Mouse (Mus musculus): Measurements from ENCODE around the gene Wfdc15b.

DNA sequence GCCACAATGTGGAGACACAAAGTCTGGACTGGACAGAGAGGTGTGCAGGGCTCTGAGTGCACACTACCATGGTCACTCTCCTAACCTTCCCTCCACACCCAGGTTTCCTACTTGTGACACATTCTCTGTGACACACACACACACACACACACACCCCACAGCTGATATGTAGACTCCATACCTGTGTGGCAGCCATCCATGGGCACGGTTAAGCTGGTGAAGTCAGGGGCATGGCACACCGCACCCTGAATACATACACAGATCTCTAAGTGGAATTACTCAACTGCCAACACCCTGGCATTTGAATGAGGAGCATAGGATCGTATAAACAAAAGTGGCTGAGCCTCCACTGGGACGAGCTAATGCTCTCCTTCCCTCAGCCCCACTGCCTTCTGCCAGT, 40.7 kb downstream of the Wfdc15b start:
- no peak for TF ChIP-seq CTCF (conservative IDR thresholded peaks at IDR 0.05; ENCODE audit: insufficient read depth, insufficient read length, low read depth, low read length)
- no peak for TF ChIP-seq POLR2A (IDR thresholded peaks at IDR 0.05; ENCODE audit: low read depth, low read length)

Data from kidney, adult 2 months (tissue).